Mouse (Mus musculus) liver, embryonic 14.5 days (tissue): Measurements from ENCODE around the gene Fam120c.

Source experiments
- CTCF ChIP-seq: IDR thresholded peaks from 2 replicates; pipeline ENCODE4 v1.5.1; 2016; ENCODE audit warnings: antibody characterized with exemption, low read depth, control low read depth
- EP300 ChIP-seq: IDR thresholded peaks from 2 replicates; pipeline ENCODE4 v1.6.1; 2016; ENCODE audit warnings: antibody characterized with exemption, low read depth

DNA sequence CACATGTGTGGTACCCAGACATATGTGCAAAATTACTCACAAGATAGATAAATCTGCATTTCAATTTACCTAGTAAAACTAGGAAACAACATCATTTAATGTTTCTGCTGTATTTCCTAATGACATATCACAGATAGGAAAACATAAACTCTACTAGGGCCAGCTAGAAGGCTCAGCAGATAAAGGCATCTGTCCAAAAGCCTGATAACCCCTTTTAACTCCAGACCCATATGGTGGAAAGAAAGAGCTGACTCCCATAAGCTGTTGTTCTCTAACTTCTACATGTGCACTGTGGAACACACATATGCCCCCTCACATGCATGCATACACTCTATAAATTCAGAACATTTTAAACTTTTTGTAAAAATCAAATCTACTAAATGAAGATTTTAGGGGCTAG, 99.7 kb downstream of the Fam120c start:
- no peak for TF ChIP-seq CTCF
- peak; percentile 37; the same call in 1 of the 2 replicates for TF ChIP-seq EP300
